ENCODE assay signal across 8 mouse cellular contexts in the genomic region with DNA sequence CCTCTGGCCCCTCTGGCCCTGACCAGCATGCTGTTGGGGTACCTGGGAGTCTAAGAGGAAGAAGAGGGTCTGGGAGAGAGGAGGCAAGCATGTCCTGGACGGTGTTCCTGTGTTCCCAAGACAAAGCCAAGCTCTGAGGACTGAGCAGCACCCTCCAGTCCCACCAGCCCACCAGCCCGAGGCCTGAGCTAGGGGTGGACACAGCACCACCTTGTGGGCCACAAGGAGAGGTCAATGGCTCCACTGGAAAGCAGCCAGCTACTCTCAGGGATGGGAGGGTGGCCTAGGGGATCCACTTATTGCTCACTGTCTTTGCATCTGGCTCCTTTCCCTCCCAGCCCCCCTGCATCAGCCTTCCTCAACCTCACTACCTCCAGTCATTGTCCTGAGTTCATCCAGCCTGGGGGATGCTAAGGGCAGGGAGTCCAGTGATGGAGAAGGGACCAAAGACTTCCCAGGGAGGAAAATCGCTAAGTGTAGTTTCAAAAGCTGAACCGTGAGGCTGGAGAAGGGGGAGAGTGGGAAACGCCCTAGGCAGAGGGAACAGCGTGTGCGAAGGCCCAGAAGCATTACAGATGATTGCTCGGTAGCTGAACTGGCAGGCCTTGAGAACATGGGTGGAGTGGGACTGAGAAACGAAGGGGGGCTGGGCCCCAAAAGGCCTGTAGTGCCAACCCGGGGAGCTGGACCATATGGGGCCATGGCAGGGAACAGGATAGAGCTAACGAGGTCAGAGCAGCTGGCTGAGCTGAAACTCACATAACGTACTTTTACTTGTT. TPM values are rescaled to one million over a fixed set of nuclear protein-coding genes. Genes with fewer than 3 reads are reported as not detected.
DNase-seq lines count a peak whose midpoint lies in the region; ATAC-seq lines count a peak whose summit lies in the region.

No protein-coding gene starts in this region.

- peak; percentile 65; the same call in 1 of the 2 replicates for ATAC-seq in midbrain, embryonic 15.5 days (replicated peaks)

- no peaks in the 10 kb centered on the region for H3K36me3 ChIP-seq in midbrain, embryonic 15.5 days (replicated peaks)

- no peak overlapping the region for H3K4me3 ChIP-seq in midbrain, embryonic 15.5 days

- no peaks in the 10 kb centered on the region for H3K9me3 ChIP-seq in midbrain, embryonic 15.5 days

- 42% methylated on average over 12 of the region's 12 CpGs for WGBS in midbrain, embryonic 15.5 days

- no peak overlapping the region for H3K4me2 ChIP-seq in midbrain, embryonic 15.5 days

- peak; percentile 44 for DNase-seq in right cerebral cortex, postnatal 4 days
- DNase-seq in right cerebral cortex, postnatal 25 days = no peak
- DNase-seq in cerebellum, postnatal 4 days (ENCODE audit: low spot score in 2 of 2) = peak; percentile 44 to 71
- peak; percentile 11 to 17 for DNase-seq in heart, adult 9 months (ENCODE audit: low spot score in 2 of 2)
- DNase-seq in kidney, postnatal 10 days = peak; percentile 73
- DNase-seq in frontal cortex, postnatal 14 days (ENCODE audit: low spot score in 2 of 2) = no peak
- DNase-seq in left cerebral cortex, adult 8-10 months (ENCODE audit: low spot score in 2 of 2) = no peak

- no peaks in the 10 kb centered on the region for H3K27me3 ChIP-seq in midbrain, embryonic 15.5 days (replicated peaks)

- H3K4me1 ChIP-seq in midbrain, embryonic 15.5 days = peaks cover 10% of the 10 kb centered on the region; the same call in 1 of the 2 replicates

- H3K9ac ChIP-seq in midbrain, embryonic 15.5 days = no peak overlapping the region

- no peak overlapping the region for H3K27ac ChIP-seq in midbrain, embryonic 15.5 days

RNA-seq across cellular contexts. Expression of a gene that starts 24.7 kb away (rescaled TPM):
- polyA plus RNA-seq in midbrain, embryonic 15.5 days (2015; fragmentation: Nextera tagmentation; extraction: Ambion mirVana) = not detected in 2 replicates
- not detected for total RNA-seq in left cerebral cortex, adult 8-10 months (2022)

RNA-seq across cellular contexts. Expression of a gene that starts 54.6 kb away (rescaled TPM):
- 3.7 and 4.7 TPM in 2 replicates for polyA plus RNA-seq in midbrain, embryonic 15.5 days (2015; fragmentation: Nextera tagmentation; extraction: Ambion mirVana)
- 1 to 10 TPM; 5.8 to 9.8 (median 7.2) TPM for total RNA-seq in left cerebral cortex, adult 8-10 months (2022)

RNA-seq across cellular contexts. Expression of a gene that starts 54.7 kb away (rescaled TPM):
- 77.7 and 82.3 TPM in 2 replicates for polyA plus RNA-seq in midbrain, embryonic 15.5 days (2015; fragmentation: Nextera tagmentation; extraction: Ambion mirVana)
- 10 to 100 TPM; 53.4 to 58.6 (median 58.2) TPM for total RNA-seq in left cerebral cortex, adult 8-10 months (2022)

RNA-seq across cellular contexts. Expression of a gene that starts 56.8 kb away (rescaled TPM):
- 346 TPM in 2 replicates for polyA plus RNA-seq in midbrain, embryonic 15.5 days (2015; fragmentation: Nextera tagmentation; extraction: Ambion mirVana)
- 100 to 1,000 TPM; 208 to 241 (median 220) TPM for total RNA-seq in left cerebral cortex, adult 8-10 months (2022)

RNA-seq across cellular contexts. Expression of a gene that starts 57.6 kb away (rescaled TPM):
- polyA plus RNA-seq in midbrain, embryonic 15.5 days (2015; fragmentation: Nextera tagmentation; extraction: Ambion mirVana) = 17.2 and 24.3 TPM in 2 replicates
- 10 to 100 TPM; 14.5 to 18.5 (median 15.6) TPM for total RNA-seq in left cerebral cortex, adult 8-10 months (2022)

Comparison
In these comparisons a context has a peak if more than half of its experiments do, and no peak if none do; other contexts are left out.
1. DNase-seq: peak in right cerebral cortex, postnatal 4 days (single experiment), cerebellum, postnatal 4 days (2 of 2), heart, adult 9 months (2 of 2) and kidney, postnatal 10 days (single experiment); none in right cerebral cortex, postnatal 25 days (single experiment), frontal cortex, postnatal 14 days (0 of 2) and left cerebral cortex, adult 8-10 months (0 of 2).